Mouse (Mus musculus) megakaryocyte, adult 5-6 weeks (primary cell): ENCODE results near the gene Tas1r2. TPM values are rescaled to one million over a fixed set of nuclear protein-coding genes. Genes with fewer than 3 reads are reported as not detected.

Experiments
- ATAC-seq: 2 replicates; pipeline ENCODE4 v1.8.0; 2016; ENCODE audit warnings: mild to moderate bottlenecking, inconsistent platforms; ENCODE audit not compliant: poor library complexity, severe bottlenecking
- total RNA-seq, 2 experiments: library from RNA; stranded (forward) in 1 of 2; stranded (reverse) in 1 of 2; fragments of 153-499, 151-499 nt in 1 of 2; fragments of 221-1000, 200-1000 nt in 1 of 2; gene quantifications; 2 replicates each; pipeline versions ENCODE4 v1.2.3 to v1.2.4; 2015 to 2017

Tas1r2 gene
- total RNA-seq, 2 experiments from 2014 or later: not detected

DNA sequence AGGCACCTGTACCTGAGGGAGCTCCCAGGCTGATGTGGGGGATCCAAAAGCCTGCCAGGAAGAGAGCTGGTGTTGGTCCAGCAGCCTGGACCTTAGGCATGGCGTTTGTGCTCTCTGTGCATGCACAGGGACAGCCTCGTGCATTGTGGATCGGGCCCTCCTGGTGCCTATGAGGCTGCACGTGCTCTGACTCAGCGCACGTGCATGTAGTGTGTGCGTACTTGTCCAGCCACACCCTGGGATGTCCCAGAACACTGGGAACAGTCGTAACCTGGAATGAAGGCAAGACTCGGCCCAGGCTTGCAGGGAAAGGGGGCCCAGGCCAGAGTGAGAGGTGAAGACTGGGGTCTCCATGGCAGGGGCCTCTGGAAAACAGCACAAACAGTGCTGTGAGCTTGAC is 15.5 kb upstream of the Tas1r2 start:
- ATAC-seq: no peak

DNA sequence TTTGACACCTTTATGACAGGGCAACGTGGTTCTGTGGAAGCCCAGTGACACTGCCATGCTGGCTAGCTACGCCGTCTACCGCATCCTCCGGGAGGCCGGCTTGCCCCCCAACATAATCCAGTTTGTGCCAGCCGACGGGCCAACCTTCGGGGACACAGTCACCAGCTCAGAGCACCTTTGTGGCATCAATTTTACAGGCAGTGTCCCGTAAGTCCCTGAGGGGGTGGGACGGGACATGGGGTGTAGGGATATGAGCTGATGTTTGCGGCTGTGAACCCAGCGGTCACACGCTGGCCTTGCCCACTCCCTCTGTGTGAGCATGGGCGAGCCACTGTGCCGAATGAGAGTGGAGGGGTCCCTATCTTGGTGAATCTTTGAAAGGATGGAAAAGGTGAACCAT is 15.0 kb upstream of the Tas1r2 start:
- no peak for ATAC-seq

DNA sequence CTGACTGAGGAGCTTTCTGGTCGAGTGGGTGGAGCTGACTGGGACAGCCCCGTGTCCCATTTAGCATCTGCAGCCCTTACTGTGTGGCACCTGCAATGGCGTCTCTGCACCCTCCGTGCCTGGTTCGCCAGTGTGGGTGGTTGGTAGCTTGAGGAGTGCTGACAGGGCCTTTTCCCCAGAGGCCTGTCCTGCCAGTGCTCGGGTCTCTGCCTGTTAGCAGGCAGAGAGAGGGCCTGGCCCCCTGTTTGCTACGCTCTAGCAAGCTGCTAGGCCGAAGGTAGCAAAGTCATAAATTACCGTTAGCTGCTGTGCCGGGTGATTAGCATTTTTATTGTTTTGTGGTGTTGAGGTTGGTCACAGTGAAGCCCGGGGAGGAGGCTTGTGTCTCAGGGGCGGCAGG is 13.5 kb upstream of the Tas1r2 start:
- no peak for ATAC-seq

DNA sequence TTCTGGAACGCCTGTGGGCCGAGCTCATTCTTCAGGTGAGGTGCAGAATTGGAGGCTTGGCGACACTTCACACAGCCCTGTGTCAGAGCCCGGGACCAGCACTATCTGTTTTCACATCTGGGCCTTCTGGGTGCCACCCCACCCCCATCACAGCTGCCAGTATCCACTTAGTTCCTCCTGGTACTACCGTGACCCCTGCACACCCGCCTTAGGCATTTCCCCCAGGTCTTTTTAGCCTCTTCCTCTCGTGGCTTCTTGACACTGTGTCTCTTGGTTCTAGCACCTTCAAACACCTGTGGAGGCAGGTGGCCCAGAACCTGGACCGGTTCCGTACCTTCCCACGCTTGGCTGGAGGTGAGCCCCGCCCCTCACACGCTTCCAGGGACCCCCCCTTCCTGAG is 13.0 kb upstream of the Tas1r2 start:
- peak; percentile 22 for ATAC-seq

DNA sequence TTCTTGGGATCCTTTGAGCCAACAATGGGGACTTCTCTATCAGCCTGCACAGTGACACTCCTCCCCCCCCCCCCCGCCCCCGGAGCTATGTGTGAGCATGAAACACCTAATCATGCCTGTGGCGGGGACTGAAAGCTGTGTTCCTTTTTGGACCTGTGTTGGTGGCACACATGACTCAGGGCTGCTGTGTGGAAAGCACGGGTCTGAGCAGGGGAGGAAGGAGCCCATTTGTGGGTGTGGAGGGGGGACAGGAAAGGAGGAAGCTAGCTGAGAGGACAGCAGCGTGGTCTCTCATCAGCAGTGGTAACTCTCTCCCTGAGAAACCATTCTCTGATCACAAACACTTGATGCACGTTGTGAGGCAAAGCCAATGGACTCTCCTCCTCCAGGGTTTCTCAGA is 12.6 kb upstream of the Tas1r2 start:
- peak; percentile 75 for ATAC-seq

DNA sequence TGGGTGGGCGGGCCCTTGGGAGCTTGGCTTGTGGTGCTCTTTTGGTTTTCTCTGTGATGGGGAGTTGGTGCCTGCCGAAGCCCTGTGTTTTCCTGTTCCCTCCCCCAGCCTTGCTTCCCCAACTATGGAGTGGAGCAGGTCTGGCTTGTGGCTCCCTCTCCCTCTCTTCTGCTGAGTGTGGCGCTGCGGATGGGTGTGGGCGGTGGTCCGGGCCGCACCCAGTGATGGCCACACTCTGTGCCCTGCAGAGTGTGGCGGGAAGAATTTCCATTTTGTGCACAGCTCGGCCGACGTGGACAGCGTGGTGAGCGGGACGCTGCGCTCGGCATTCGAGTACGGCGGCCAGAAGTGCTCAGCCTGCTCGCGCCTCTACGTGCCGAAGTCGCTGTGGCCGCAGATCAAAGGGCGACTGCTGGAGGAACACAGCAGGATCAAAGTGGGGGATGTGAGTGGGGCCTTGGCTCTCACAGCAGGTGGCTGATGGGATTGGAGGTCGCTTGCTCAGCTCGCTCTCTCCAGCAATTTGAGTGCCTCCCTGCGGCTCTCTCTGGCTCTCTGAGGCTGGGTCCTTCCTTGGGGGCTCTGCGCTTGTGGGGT is 11.4 kb upstream of the Tas1r2 start:
- ATAC-seq: no peak

DNA sequence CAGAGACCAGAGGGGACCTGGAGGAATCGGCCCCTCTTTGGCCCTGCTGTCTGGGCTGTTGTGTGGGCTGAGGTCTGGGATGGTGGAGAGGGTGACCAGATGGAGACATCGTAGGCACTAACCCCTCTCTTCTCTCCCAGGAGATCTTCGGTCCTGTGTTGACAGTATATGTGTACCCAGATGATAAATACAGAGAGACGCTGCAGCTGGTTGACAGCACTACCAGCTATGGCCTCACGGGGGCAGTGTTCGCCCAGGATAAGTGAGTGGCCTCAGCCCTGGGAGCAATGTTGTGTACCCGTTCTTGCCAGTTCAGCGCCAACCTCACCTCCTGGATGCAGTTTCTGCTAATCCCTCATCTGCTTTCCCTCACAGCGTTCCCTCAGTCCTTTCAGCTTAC is 9.4 kb upstream of the Tas1r2 start:
- peak; percentile 67 for ATAC-seq

DNA sequence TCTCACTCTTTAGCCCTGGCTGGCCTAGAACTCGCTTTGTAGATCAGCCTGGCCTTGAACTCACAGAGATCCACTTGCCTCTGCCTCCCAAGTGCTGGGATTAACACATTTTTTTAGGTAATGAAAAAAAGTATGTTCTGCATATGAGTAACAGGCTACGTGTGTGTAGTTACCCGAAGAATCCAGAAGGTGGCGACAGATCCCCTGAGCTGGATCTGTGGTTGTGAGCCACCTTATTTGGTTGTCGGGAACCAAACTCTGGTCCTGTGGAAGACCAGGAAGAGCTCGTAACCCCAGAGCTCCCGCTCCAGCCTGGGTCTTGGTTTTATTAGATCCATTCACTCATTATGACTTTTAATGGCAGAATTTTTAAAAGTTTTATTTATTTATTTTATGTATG is 6.4 kb upstream of the Tas1r2 start:
- no peak for ATAC-seq

DNA sequence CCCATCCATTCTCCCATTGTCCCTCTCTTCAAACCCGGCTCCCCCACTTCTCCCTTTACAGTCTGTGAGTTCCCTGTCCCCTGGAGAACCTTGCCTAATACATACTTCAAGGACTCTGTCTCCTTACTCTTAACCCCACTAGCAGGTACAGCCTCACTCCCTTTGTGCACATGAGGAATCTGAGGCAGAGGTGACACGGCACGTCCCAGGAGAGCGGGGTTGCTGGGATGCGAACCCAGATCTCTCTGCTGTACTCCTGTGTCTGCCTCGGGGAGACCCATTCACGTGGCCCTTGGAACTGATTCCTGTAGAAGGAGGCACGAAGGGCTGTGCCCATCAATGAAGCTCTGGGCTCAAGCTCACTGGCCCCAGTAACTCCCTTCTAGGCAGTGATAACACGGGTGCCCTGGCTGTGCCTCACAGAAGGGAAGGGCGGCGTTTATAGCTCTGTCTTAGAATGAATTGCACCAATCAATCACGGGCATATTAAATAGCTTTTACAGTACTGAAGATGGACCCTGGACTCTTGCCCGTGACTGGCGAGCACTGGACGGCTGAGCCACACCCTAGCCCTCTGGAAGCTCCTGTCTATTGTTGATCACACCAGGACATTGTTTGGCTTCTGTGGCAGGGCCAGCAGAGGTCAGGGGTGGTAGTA is 3.1 kb upstream of the Tas1r2 start:
- ATAC-seq: no peak

DNA sequence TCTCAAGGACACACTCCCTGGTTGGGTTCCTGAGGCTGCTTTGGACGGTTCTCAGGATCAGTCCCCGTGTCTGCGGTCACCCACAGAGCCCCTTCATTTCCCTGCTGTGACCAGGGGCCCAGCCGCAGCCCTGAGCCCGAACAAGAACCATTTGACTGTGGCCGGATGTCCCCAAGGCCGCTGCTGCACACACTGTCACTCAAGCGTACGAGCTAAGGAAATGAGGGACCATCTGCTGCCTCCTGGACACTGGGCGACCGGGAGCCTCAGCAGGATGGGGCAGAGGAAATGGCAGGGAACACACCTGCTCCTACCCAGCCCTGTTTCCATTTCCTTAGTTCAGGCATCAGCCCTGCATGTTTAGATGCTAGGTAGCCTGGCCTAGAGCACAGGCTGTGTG is 2.4 kb upstream of the Tas1r2 start:
- no peak for ATAC-seq

DNA sequence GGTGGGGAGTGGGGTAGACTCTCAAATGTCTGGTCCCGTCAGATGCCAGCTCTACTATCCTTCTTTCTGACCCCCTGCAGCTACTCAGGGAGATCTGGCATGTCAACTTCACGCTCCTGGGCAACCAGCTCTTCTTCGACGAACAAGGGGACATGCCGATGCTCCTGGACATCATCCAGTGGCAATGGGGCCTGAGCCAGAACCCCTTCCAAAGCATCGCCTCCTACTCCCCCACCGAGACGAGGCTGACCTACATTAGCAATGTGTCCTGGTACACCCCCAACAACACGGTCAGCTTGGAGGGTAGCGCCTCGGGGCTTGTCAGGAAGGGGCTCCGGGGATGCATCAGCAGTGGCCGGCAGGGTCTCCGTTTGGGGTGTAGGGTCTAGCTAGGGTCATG is 8.6 kb downstream of the Tas1r2 start:
- no peak for ATAC-seq

DNA sequence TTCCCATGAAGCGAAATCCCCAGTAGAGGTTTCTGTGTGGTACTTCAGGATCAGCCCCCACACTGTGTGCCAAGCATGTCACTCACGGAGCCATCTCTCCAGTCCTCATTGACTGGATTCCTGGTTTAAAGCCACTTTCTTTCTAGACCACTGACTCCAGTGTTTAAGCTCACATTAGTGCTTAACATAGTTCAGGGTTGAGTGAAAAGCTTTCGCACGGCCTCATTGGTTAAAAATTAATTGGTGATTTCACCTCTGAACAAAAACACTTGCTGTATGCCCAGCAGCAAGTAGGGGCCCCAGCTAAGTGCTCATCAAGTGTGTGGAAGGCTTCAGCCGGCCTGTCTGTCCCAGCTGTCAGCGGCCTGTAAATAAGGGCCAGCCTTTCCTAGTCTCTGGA is 14.3 kb downstream of the Tas1r2 start:
- no peak for ATAC-seq

DNA sequence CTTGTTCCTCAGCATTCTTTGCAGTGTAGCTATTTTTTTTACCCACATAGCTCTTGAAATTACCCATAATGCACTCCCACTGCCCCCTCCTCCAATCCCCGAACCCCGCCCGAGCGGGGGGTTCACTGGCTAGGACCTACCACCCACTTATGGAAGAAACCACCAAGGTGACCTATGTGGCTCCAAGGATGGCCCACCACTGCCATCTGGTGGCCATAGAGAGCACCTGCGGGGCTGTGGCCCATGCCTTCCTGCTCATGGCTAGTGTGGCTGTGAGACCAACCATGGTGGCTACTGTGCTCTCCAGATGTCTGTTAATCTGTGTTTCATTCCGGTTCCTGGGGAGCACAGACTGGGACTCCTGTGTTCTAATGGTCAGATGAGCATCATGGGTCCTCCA is 16.5 kb downstream of the Tas1r2 start:
- peak; percentile 84 for ATAC-seq

DNA sequence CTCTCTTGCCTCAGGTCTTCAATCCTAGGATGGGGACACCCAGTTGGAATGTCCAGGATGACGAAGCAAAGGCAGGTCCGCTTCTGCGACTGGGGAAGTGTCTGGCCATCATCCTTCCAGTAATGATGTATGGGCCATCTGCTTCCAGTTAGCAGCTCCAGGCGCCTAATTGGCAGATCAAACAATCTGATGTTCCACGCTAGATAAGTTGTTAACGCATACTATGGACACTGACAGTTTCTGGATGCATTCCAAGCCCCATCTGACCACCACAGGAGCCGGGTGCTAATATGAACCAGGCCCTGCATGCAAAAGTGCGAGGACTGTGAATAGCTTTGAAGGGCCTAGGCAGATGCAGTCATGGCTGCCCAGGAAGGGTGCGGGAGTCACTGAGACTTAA is 22.4 kb downstream of the Tas1r2 start:
- ATAC-seq: no peak

DNA sequence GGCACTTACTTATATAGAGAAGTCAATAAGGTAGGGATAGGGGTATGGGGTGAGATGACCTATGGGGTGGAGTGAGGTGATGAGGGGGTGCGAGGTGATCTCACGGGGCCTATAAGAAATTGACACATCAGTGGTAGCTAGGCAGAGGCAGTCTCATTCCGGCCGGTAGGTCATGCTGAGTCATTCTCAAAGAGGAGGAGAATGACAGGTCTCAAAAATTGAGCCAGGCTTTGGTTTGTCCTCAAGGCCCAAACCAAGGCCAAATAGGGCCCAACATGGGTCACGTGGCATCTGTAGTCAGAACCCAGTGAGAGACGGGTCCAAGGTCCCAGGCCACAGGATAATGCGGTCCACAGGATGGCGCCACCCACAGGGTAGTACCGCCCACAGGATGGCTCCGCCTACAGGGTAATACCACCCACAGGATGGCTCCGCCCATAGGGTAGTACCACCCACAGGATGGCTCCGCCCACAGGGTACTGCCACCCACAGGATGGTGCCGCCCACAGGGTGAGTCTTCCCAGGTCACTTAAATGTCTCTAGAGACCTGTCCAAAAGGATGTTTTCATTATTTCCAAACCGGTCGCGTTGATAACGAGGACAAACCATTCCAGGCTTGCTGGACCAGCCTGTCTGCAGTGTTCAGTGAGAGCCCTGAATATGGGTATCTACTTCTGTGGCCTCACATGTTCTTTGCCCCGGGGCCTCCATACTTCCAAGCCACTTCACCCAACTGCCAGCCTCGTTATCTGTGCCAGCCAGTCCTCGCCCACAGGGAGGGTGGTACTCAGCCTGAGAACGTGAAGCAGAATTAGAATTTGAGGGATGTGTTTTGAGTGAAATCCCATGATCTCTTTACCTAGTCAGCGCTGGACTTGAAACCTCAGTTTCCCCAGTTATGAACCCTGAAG is 30.6 kb downstream of the Tas1r2 start:
- no peak for ATAC-seq

DNA sequence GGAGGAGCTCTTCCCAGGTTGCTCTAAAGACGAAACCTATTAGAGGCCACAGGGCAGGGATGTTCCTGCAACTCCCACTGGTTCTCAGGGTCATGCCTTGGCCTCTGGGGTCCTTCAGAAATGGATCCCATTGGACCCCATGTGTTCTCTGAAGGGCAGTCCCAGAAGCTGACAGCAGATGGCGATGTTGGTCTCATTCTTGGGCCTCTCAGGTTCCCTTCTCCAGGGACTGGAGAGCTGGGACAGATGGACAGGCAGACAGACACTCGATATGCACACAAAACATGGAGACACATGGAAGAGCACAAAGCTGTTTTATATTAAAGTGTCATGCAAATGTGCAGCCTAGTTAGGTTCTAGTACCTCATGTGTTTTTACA is 31.3 kb downstream of the Tas1r2 start:
- no peak for ATAC-seq

DNA sequence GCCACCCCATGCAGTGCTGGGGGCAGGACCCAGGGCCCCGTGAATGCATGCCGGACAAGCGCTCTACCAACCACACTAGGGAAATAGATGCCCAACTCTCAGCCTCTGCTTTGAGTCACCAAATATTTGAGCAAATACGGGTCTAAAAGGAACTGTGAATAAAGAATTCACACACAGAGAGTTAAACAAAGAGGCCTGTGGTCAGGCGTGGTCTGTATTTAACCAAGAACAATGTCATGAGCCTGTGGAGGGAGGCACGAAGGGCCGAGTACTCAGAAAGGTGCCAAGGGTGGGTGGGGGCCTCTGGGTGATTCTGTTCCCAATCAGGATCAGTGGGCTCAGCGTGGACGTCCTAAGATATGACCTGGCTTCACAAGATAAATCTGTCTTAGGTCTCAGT is 34.7 kb downstream of the Tas1r2 start:
- ATAC-seq: no peak

DNA sequence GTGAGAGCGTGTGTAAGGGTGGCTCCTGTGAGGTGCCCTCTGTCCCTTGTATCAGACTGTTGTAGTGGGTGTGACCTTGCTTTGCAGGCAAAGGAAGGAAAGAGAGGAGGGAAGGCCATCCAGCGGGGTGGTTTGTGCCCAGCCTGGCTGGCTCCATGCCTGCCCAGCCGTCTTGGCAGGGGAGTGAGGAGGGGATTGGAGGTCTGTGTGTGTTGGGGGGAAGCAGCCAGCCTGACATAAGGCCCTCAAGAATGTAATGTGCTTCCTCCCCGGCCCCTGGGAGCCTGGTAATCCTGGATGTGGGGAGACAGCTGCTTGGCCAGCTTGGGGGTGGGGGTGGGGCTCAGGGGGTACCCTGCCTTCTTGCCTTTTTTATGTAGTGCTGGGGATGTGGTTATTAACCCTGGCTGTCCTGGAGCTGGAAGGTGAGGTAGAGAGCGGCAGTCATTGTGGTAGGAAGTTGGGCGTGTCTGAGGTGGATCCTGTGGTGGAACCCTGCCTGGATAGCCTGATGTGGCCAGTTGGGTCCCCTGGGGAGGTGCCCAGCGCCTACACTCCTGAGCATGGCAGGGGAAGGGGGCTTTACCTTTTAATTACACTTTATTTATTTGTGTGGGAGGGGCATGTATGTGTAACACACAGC is 36.4 kb downstream of the Tas1r2 start:
- no peak for ATAC-seq

DNA sequence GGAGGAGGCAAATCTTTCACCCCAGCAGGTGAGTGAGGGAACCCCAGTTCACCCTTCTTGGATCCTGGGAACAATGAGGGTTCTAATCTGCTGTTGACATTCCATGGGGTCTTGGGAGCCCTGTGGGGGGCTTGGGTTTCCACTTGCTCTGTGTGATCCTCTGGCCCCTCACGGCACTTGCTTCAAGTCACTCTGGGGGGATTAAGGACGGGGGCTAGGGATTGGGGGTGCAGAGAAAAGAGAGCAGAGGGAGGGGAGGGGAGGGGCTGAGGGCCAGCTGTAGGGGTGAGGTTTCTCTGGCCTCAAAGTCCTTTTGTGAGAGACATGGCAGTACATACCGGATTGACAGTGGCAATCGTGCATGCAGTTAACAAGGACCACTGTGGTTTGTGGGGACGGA is 40.0 kb downstream of the Tas1r2 start:
- ATAC-seq: no peak

DNA sequence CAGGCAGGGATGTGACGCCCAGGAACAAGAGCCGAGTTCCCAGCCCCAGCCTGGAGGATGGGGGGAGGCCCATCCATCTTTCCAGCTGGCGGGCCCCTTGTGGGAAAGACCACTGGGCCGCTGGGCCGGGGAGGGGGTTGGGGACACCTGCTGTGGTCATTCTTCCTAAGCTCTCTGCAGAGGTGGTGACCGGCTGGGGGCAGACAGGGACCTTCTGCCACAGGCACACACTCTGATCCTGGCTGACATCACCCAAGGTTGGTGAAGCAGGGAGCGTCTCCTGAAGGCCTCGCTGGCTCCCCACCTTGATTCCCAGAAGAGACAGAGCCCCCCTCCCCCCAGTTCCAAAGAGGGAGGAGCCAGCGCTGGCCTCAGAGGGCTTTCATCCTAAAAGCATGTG is 44.4 kb downstream of the Tas1r2 start:
- ATAC-seq: no peak

DNA sequence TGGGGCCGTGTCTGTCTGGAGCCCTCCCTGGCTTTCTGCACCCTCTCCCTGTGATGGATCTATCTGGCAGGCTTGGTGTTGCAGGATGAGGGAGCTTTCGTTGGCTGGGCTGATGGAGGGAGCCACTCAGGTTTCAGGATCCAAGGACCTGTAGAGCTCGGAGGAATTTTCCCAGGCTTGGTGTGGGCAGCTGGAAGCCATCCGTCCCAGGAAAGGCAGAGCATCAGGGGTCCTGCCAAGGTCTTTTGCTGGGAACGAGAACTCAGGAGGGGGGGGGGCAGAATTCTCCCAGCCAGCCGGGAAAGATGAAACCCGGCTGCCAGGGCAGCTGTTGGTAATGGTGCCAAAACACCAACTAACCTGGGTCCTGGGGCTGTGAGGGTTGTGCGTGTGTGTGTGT is 45.3 kb downstream of the Tas1r2 start:
- no peak for ATAC-seq

DNA sequence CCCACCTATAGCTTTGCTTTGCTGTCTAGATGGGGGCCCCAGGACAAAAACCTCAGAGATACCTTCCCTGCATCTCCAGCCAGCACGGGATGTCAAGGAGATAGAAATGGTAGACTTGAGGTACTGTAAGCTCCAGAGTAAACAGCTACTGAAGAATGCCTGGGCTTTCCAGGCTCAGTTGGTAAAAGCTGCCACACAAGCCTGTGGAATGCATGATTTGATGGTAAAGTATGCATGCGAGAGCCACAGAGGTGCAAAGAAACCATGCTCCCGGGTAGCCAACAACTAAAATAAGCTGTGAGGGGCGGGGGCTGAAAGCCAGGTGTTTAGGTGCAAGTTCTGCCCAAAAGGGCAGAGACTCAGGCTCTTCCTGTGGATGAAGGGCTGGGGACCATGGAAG is 49.6 kb downstream of the Tas1r2 start:
- no peak for ATAC-seq
